Mouse (Mus musculus): ENCODE measurements around the gene B4galt2. TPM values are rescaled to one million over a fixed set of nuclear protein-coding genes. Genes with fewer than 3 reads are reported as not detected.

The B4galt2 gene
- polyA plus RNA-seq, 1 experiment from 2014 or later: 67.7 TPM

- WGBS: 96% methylated on average over 4 of the region's 4 CpGs
- Histone ChIP-seq H3K9me3 (no peaks in the 10 kb centered on the region), H3K4me2 (no peak overlapping the region), H3K27ac (no peak overlapping the region), H3K9ac (no peak overlapping the region), H3K4me1 (peaks cover 26% of the 10 kb centered on the region), H3K4me3 (no peak overlapping the region), H3K36me3 (replicated peaks) (no peaks in the 10 kb centered on the region), H3K27me3 (replicated peaks) (no peaks in the 10 kb centered on the region)
- ATAC-seq (replicated peaks): no peak
Measured at GRCm38 (mm10) chr4:117917402-117917801, 34.1 kb upstream of the B4galt2 start.

- no peaks in the 10 kb centered on the region for H3K27me3 ChIP-seq (replicated peaks)
- no peak for ATAC-seq (replicated peaks)
- peaks cover 36% of the 10 kb centered on the region for H3K4me1 ChIP-seq
- no peak overlapping the region for H3K9ac ChIP-seq
- H3K27ac ChIP-seq: no peak overlapping the region
- no peaks in the 10 kb centered on the region for H3K36me3 ChIP-seq (replicated peaks)
- H3K9me3 ChIP-seq: no peaks in the 10 kb centered on the region
- WGBS: 89% methylated on average over 5 of the region's 5 CpGs
- no peak overlapping the region; the same call in 1 of the 2 replicates for H3K4me2 ChIP-seq
- H3K4me3 ChIP-seq: no peak overlapping the region
Measured at GRCm38 (mm10) chr4:117916386-117916785, 33.1 kb upstream of the B4galt2 start.

GRCm38 (mm10) chr4:117915489-117916105 is 32.3 kb upstream of the B4galt2 start:
- peaks cover 43% of the 10 kb centered on the region for H3K4me1 ChIP-seq
- H3K36me3 ChIP-seq (replicated peaks): no peaks in the 10 kb centered on the region
- no peak for ATAC-seq (replicated peaks)
- no peaks in the 10 kb centered on the region for H3K27me3 ChIP-seq (replicated peaks)
- H3K9ac ChIP-seq: peak overlapping the region; percentile 87
- 6% methylated on average over 19 of the region's 19 CpGs for WGBS
- no peaks in the 10 kb centered on the region for H3K9me3 ChIP-seq
- H3K27ac ChIP-seq: peak overlapping the region; percentile 88
- peak overlapping the region; percentile 99 for H3K4me2 ChIP-seq
- peak overlapping the region; percentile 91 for H3K4me3 ChIP-seq

- ATAC-seq (replicated peaks): peak; percentile 96
- no peaks in the 10 kb centered on the region for H3K9me3 ChIP-seq
- H3K27me3 ChIP-seq (replicated peaks): no peaks in the 10 kb centered on the region
- peak within 1 kb of the TSS; percentile 99 for H3K4me2 ChIP-seq
- H3K4me3 ChIP-seq: peak within 1 kb of the TSS; percentile 91
- H3K9ac ChIP-seq: peak within 1 kb of the TSS; percentile 87
- under 1% methylated on average over 61 of the region's 61 CpGs for WGBS
- peak within 1 kb of the TSS; percentile 88 for H3K27ac ChIP-seq
- H3K36me3 ChIP-seq (replicated peaks): no peaks in the 10 kb centered on the region
- peaks cover 51% of the 10 kb centered on the region for H3K4me1 ChIP-seq
Measured at GRCm38 (mm10) chr4:117914591-117915442, 31.5 kb upstream of the B4galt2 start, which contains the start of gene Ipo13. Ipo13 (minus strand) TSS chr4:117914999.

GRCm38 (mm10) chr4:117914031-117914430 is 30.7 kb upstream of the B4galt2 start:
- Histone ChIP-seq H3K27ac (no peak overlapping the region), H3K27me3 (replicated peaks) (no peaks in the 10 kb centered on the region), H3K4me2 (peak overlapping the region; percentile 99), H3K4me3 (peak overlapping the region; percentile 91), H3K36me3 (replicated peaks) (no peaks in the 10 kb centered on the region), H3K9ac (peak overlapping the region; percentile 87), H3K4me1 (peaks cover 59% of the 10 kb centered on the region), H3K9me3 (no peaks in the 10 kb centered on the region)
- ATAC-seq (replicated peaks): peak; percentile 8
- WGBS: 18% methylated on average over 8 of the region's 8 CpGs

GRCm38 (mm10) chr4:117913421-117913820 is 30.1 kb upstream of the B4galt2 start:
- WGBS: 31% methylated on average over 3 of the region's 3 CpGs
- Histone ChIP-seq H3K36me3 (replicated peaks) (no peaks in the 10 kb centered on the region), H3K27ac (no peak overlapping the region), H3K4me3 (peak overlapping the region; percentile 91), H3K4me1 (peaks cover 65% of the 10 kb centered on the region), H3K27me3 (replicated peaks) (no peaks in the 10 kb centered on the region), H3K9ac (peak overlapping the region; percentile 87), H3K4me2 (peak overlapping the region; percentile 99), H3K9me3 (no peaks in the 10 kb centered on the region)
- ATAC-seq (replicated peaks): no peak

- no peaks in the 10 kb centered on the region for H3K9me3 ChIP-seq
- H3K9ac ChIP-seq: no peak overlapping the region; the same call in 1 of the 2 replicates
- 69% methylated on average over 7 of the region's 7 CpGs for WGBS
- ATAC-seq (replicated peaks): no peak
- no peaks in the 10 kb centered on the region for H3K36me3 ChIP-seq (replicated peaks)
- H3K4me3 ChIP-seq: peak overlapping the region; percentile 91
- peak overlapping the region; percentile 99 for H3K4me2 ChIP-seq
- H3K27ac ChIP-seq: no peak overlapping the region
- H3K4me1 ChIP-seq: peaks cover 72% of the 10 kb centered on the region
- H3K27me3 ChIP-seq (replicated peaks): no peaks in the 10 kb centered on the region
Measured at GRCm38 (mm10) chr4:117912685-117913273, 29.5 kb upstream of the B4galt2 start.

- H3K9me3 ChIP-seq: no peaks in the 10 kb centered on the region
- no peak overlapping the region; the same call in 1 of the 2 replicates for H3K4me2 ChIP-seq
- ATAC-seq (replicated peaks): no peak
- no peaks in the 10 kb centered on the region for H3K36me3 ChIP-seq (replicated peaks)
- WGBS: 90% methylated on average over 13 of the region's 13 CpGs
- no peak overlapping the region for H3K27ac ChIP-seq
- H3K4me1 ChIP-seq: peaks cover 75% of the 10 kb centered on the region
- no peak overlapping the region for H3K9ac ChIP-seq
- H3K27me3 ChIP-seq (replicated peaks): no peaks in the 10 kb centered on the region
- no peak overlapping the region for H3K4me3 ChIP-seq
Measured at GRCm38 (mm10) chr4:117912131-117912561, 28.9 kb upstream of the B4galt2 start.

GRCm38 (mm10) chr4:117908834-117909453 is 25.7 kb upstream of the B4galt2 start:
- Histone ChIP-seq H3K9me3 (no peaks in the 10 kb centered on the region), H3K9ac (peak overlapping the region; percentile 13; the same call in 1 of the 2 replicates), H3K4me1 (peaks cover 64% of the 10 kb centered on the region), H3K27ac (peak overlapping the region; percentile 74), H3K4me3 (peak overlapping the region; percentile 16; the same call in 1 of the 2 replicates), H3K4me2 (peak overlapping the region; percentile 47), H3K36me3 (replicated peaks) (peaks cover 15% of the 10 kb centered on the region), H3K27me3 (replicated peaks) (no peaks in the 10 kb centered on the region)
- 50% methylated on average over 8 of the region's 8 CpGs for WGBS
- peak; percentile 82 for ATAC-seq (replicated peaks)

- peaks cover 41% of the 10 kb centered on the region for H3K36me3 ChIP-seq (replicated peaks)
Measured at GRCm38 (mm10) chr4:117906196-117906595, 22.9 kb upstream of the B4galt2 start.

GRCm38 (mm10) chr4:117904761-117905160 is 21.5 kb upstream of the B4galt2 start:
- H3K27me3 ChIP-seq (replicated peaks): no peaks in the 10 kb centered on the region
- ATAC-seq (replicated peaks): no peak
- H3K4me1 ChIP-seq: peaks cover 23% of the 10 kb centered on the region
- H3K27ac ChIP-seq: no peak overlapping the region
- H3K9ac ChIP-seq: no peak overlapping the region
- whole genome bisulfite sequencing: 93% methylated on average over 8 of the region's 8 CpGs
- H3K9me3 ChIP-seq: no peaks in the 10 kb centered on the region
- peaks cover 54% of the 10 kb centered on the region for H3K36me3 ChIP-seq (replicated peaks)
- H3K4me3 ChIP-seq: no peak overlapping the region
- H3K4me2 ChIP-seq: no peak overlapping the region

More at GRCm38 (mm10) chr4:117906196-117906595, 22.9 kb upstream of the B4galt2 start:
- Histone ChIP-seq H3K27ac (no peak overlapping the region), H3K9ac (no peak overlapping the region), H3K27me3 (replicated peaks) (no peaks in the 10 kb centered on the region), H3K9me3 (no peaks in the 10 kb centered on the region), H3K4me1 (peaks cover 37% of the 10 kb centered on the region), H3K4me2 (no peak overlapping the region), H3K4me3 (no peak overlapping the region)
- ATAC-seq (replicated peaks): no peak
- WGBS: 85% methylated on average over 3 of the region's 3 CpGs

- 82% methylated on average over 10 of the region's 10 CpGs for WGBS
- no peaks in the 10 kb centered on the region for H3K27me3 ChIP-seq (replicated peaks)
- no peak for ATAC-seq (replicated peaks)
- no peak overlapping the region for H3K4me2 ChIP-seq
- H3K4me1 ChIP-seq: peaks cover 16% of the 10 kb centered on the region
- no peak overlapping the region for H3K4me3 ChIP-seq
- no peak overlapping the region for H3K9ac ChIP-seq
- no peak overlapping the region for H3K27ac ChIP-seq
- H3K9me3 ChIP-seq: no peaks in the 10 kb centered on the region
- H3K36me3 ChIP-seq (replicated peaks): peaks cover 59% of the 10 kb centered on the region
Measured at GRCm38 (mm10) chr4:117904094-117904493, 20.8 kb upstream of the B4galt2 start.

Measured in midbrain, embryonic 15.5 days (tissue).